In the genomic region with DNA sequence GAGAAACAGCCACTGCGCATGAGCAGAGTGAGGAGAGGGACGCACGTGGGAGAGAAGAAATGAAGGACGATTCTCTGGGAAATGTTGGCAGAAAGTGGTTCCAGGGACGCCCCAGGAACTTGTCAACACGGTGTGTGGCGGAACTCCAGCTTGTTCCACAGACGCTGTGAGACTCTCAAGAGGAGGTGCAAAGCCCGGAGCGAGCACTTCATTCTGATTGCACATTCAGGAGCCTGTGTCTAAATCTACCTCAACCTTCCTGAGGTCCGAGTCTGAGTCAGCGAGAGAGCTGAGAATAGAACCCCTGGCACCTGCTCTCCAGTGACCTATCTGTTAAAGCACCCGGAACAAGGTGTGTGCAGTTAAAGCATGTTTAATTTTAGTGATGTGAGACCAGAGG, we compare ENCODE assay signal across 28 mouse cellular contexts.
DNase-seq lines count a peak whose midpoint lies in the region; ATAC-seq and TF ChIP-seq lines count a peak whose summit lies in the region.
"Had no signal": no experiment of that assay in that cellular context is flagged by ENCODE, and none has a peak within 500 bp of the region (broad histone marks: within the 10 kb centered on the region; RNA-seq: fewer than 3 reads in every experiment).

No protein-coding gene starts in this region.

- TF ChIP-seq CTCF in hindbrain, postnatal 0 days (IDR thresholded peaks at IDR 0.05; ENCODE audit: low read depth): no peak

- H3K9ac ChIP-seq in hindbrain, postnatal 0 days (replicated peaks; ENCODE audit: low read length): no peak overlapping the region
- H3K9ac ChIP-seq in hindbrain, embryonic 13.5 days: no peak overlapping the region
- H3K9ac ChIP-seq: embryonic facial prominence, embryonic 12.5 days; intestine, embryonic 15.5 days; liver, embryonic 14.5 days had no signal

- no peak overlapping the region for H3K4me2 ChIP-seq in hindbrain, postnatal 0 days (ENCODE audit: low read depth, low read length)
- no peak overlapping the region for H3K4me2 ChIP-seq in hindbrain, embryonic 13.5 days
- H3K4me2 ChIP-seq: embryonic facial prominence, embryonic 12.5 days; intestine, embryonic 15.5 days had no signal

- no peak overlapping the region for H3K27ac ChIP-seq in hindbrain, postnatal 0 days
- no peak overlapping the region for H3K27ac ChIP-seq in hindbrain, embryonic 13.5 days
- H3K27ac ChIP-seq: embryonic facial prominence, embryonic 12.5 days; intestine, embryonic 15.5 days; kidney, postnatal 0 days; liver, embryonic 14.5 days; stomach, postnatal 0 days had no signal

- 74% methylated on average over 13 of the region's 13 CpGs for WGBS in hindbrain, postnatal 0 days
- 86% methylated on average over 13 of the region's 13 CpGs for WGBS in hindbrain, embryonic 13.5 days

- no peak for DNase-seq in frontal cortex, adult 2 months (ENCODE audit: extremely low spot score in 1 of 2, low spot score in 1 of 2)
- DNase-seq in hindbrain, postnatal 0 days (ENCODE audit: low spot score): peak; percentile 3
- peak; percentile 6 for DNase-seq in ES-CJ7 (ENCODE audit: low read depth, low spot score)
- DNase-seq in brain, adult 2 months (ENCODE audit: low read depth, low spot score): peak; percentile 33
- no peak for DNase-seq in lung, postnatal 10 days
- DNase-seq in urinary bladder, postnatal 14 days (ENCODE audit: low spot score): no peak
- DNase-seq: adrenal gland, adult 2 months; adrenal gland, postnatal 36 days; cerebellum, adult 8-10 months; embryo, embryonic 11 days; gastrocnemius, postnatal 25 days; heart, adult 18-20 months; heart, postnatal 14 days; liver; lung, adult 2 months; lung, postnatal 14 days; right cerebral cortex, postnatal 25 days; spleen, adult 18-20 months; thymus, postnatal 4 days had no signal

- H3K36me3 ChIP-seq in hindbrain, postnatal 0 days (ENCODE audit: insufficient read depth, low read length): no peaks in the 10 kb centered on the region
- H3K36me3 ChIP-seq in hindbrain, embryonic 13.5 days: no peaks in the 10 kb centered on the region
- H3K36me3 ChIP-seq: embryonic facial prominence, embryonic 12.5 days; intestine, embryonic 15.5 days had no signal

- H3K4me3 ChIP-seq in hindbrain, postnatal 0 days (ENCODE audit: low read length): no peak overlapping the region
- no peak overlapping the region for H3K4me3 ChIP-seq in hindbrain, embryonic 13.5 days
- H3K4me3 ChIP-seq: embryonic facial prominence, embryonic 12.5 days; intestine, embryonic 15.5 days had no signal

- H3K9me3 ChIP-seq in hindbrain, postnatal 0 days (ENCODE audit: low read length): no peaks in the 10 kb centered on the region
- no peaks in the 10 kb centered on the region for H3K9me3 ChIP-seq in hindbrain, embryonic 13.5 days
- H3K9me3 ChIP-seq: embryonic facial prominence, embryonic 12.5 days; intestine, embryonic 15.5 days had no signal

- ATAC-seq in frontal cortex, adult (ENCODE audit: low TSS enrichment): peak; percentile 50; the same call in 1 of the 2 replicates
- no peak for ATAC-seq in hindbrain, postnatal 0 days
- ATAC-seq in hindbrain, embryonic 13.5 days (ENCODE audit: low FRiP score): no peak
- ATAC-seq: activated CD4-positive, CD25-positive, alpha-beta regulatory T cell, adult 4 months; CD4-positive, CD25-positive, alpha-beta regulatory T cell, adult 4 months; intestine, embryonic 15.5 days had no signal

- no peaks in the 10 kb centered on the region for H3K4me1 ChIP-seq in hindbrain, postnatal 0 days (ENCODE audit: insufficient read depth, low read length)
- 0 out of 2 replicates have a peak, but pooled peaks cover 4% of the 10 kb centered on the region for H3K4me1 ChIP-seq in hindbrain, embryonic 13.5 days (replicated peaks)
- H3K4me1 ChIP-seq: intestine, embryonic 15.5 days had no signal

- no peaks in the 10 kb centered on the region for H3K27me3 ChIP-seq in hindbrain, postnatal 0 days (ENCODE audit: insufficient read depth, low read length)
- no peaks in the 10 kb centered on the region for H3K27me3 ChIP-seq in hindbrain, embryonic 13.5 days
- H3K27me3 ChIP-seq: intestine, embryonic 15.5 days had no signal

Comparison
In these comparisons a context has a peak if more than half of its experiments do, and no peak if none do; other contexts are left out.
1. DNase-seq: peak in hindbrain, postnatal 0 days (single experiment), ES-CJ7 (single experiment) and brain, adult 2 months (single experiment); none in frontal cortex, adult 2 months (0 of 2), lung, postnatal 10 days (single experiment) and urinary bladder, postnatal 14 days (single experiment).